Mouse (Mus musculus) megakaryocyte, embryonic 14.5 days (primary cell): ENCODE measurements at regions not wholly inside any gene's neighbourhood (a gene's known extent, or its start where the extent isn't known, plus 50 kb on each side); places are given as distances from the start of the nearest gene placed in this dataset.

Experiments
- FLI1 ChIP-seq: IDR thresholded peaks from 2 replicates; pipeline ENCODE4 v1.6.1; 2012; ENCODE audit warnings: low read length, inconsistent platforms, mixed read lengths
- GATA1 ChIP-seq: IDR thresholded peaks from 3 replicates; pipeline ENCODE4 v1.6.1; 2012; ENCODE audit warnings: mixed read lengths, low read length, inconsistent platforms, borderline replicate concordance

- no peak for TF ChIP-seq FLI1
- TF ChIP-seq GATA1 = no peak; the same call in 2 of the 3 replicates
Observed at GRCm38 (mm10) chr2:148599498-148599897, 72.9 kb upstream of the Nxt1 start.
